Mouse (Mus musculus): ENCODE measurements around the gene Sstr4.

- TF ChIP-seq EP300 (IDR thresholded peaks at IDR 0.05; ENCODE audit: low read depth in 1 of 2, low read length in 2 of 2) (no peak), ZNF384 (IDR thresholded peaks at IDR 0.05; ENCODE audit: low read depth, low read length) (no peak), CTCF (IDR thresholded peaks at IDR 0.05 in 2 of 3, conservative IDR thresholded peaks at IDR 0.05 in 1 of 3; ENCODE audit: control insufficient read depth in 1 of 3, insufficient read depth in 1 of 3, low read depth in 2 of 3, low read length in 3 of 3, poor library complexity in 1 of 3, severe bottlenecking in 1 of 3) (no peak), ZC3H11A (IDR thresholded peaks at IDR 0.05; ENCODE audit: low read depth, low read length) (no peak), BHLHE40 (IDR thresholded peaks at IDR 0.05; ENCODE audit: borderline replicate concordance, low read depth, low read length) (no peak)
These were observed 44.7 kb upstream of the Sstr4 start for GRCm38 (mm10) chr2:148350460-148350859.

All from MEL (cell line).